Mouse (Mus musculus) inflammation-experienced regulatory T-cells, adult 6 months (primary cell): ENCODE results near the gene Wnt10a. TPM values are rescaled to one million over a fixed set of nuclear protein-coding genes. Genes with fewer than 3 reads are reported as not detected.
"Not testable (repeated sequence)": the region's sequence is repeated elsewhere in the genome, so short reads cannot be mapped to it uniquely, and the experiment has no call there.

Source experiments
- ATAC-seq: one replicate; pipeline ENCODE4 v1.8.0; 2017
- polyA plus RNA-seq, 3 experiments: library from polyadenylated mRNA; unstranded; fragments of 100-300 nt; shearing (Covaris generic); gene quantifications; one replicate each; pipeline ENCODE4 v1.2.1; 2017

Wnt10a gene
- polyA plus RNA-seq, 3 experiments from 2014 or later: 0.19 TPM; not detected in 2

DNA sequence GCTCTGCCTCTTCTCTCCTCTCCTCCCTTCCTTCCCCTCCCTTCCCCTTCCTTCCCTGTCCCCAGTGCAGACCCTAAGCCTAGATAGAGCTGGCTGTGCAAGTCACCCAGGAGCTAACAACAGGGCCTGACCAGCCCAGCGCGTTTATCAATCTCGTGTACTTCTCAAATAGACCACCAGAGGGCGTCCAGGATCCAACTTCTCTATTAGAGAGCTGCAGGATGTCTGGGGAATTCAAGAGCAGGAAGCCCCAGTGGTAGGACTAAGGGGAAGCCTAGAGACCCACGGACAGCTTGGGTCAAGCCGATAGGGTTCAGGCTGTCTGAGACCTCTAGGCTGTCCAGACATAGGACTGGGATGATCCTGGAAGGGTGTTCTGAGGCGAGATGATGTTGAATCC, 3.5 kb upstream of the Wnt10a start:
- ATAC-seq: peak; percentile 80

- ATAC-seq: no peak
Observed at GRCm38 (mm10) chr1:74788603-74789176, 2.6 kb upstream of the Wnt10a start.

DNA sequence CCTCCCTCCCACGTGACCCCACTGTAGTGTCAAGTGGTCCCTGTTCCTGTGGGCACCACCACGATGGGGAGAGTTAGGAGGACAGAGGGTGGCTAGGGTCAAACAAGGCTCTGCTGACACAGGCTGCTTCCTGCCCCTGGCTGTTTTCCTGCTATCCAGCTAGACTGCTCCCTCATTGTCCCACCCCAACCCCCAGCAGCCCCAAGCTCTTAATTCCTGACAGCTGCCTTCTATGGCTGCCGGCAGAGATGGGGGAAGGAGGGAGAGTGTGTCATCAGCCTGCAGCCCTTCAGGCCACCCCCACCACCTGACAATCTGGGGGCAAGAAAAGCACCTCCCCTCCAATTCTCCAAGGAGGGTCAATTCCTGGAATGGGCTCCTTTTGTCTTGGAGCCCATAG, 1.2 kb upstream of the Wnt10a start:
- ATAC-seq: no peak

- ATAC-seq: no peak
Observed at GRCm38 (mm10) chr1:74792831-74793660, 1.7 kb downstream of the Wnt10a start.

DNA sequence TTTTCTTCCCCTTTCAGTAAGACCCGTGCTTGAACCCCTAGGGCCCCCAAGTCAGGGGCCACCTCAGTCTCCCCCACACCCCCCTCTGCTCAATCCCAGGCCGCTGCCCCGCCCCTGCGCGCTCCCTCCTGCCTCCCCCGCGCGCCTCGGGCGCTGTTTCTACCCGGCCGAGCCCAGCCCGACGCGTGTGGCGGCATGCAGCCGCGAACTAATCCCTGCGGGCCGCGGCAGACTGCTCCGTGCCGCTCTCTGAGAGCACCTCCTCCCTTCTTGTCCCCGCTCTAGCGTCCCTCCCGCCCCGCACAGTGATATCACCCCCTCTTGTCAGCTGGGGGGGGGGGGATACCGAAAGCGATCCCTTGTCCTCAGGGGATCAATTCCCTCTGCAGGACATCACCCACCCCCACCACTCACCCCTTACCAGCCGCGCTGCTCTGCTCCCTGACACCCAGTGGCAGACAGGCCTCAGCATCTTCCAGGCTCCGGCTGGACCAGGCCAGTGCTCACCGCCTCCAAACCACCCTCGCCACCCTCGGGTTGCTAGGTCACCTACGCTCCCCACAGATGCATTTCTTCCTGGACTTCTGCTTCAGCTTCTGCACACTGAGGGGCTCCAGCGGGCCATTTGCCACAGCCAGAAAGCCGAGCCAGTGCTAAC, 3.3 kb downstream of the Wnt10a start:
- no peak for ATAC-seq

DNA sequence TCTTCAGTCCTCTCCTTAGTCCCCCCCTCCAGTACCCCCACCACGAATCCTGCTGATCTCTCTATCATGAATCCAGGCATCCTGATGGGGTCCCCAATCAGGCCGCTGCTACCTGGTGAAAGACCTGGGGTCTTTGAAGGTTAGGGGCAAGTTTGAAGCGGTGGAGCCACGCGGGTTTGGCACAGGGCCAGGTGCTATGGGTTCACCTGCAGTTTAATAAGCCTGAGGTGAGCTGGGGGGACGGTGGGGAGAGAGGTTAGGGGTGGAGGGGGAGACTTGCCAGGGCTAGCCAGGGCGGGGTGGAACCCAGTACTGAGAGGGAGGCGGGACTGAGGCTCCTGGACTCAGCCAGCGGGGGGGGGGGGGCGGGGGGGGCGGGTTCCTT, 3.8 kb downstream of the Wnt10a start:
- ATAC-seq: no peak

GRCm38 (mm10) chr1:74797459-74797858, 6.1 kb downstream of the Wnt10a start:
- ATAC-seq: no peak

- ATAC-seq: peak; percentile 11
Observed at GRCm38 (mm10) chr1:74800424-74800888, 9.1 kb downstream of the Wnt10a start.

DNA sequence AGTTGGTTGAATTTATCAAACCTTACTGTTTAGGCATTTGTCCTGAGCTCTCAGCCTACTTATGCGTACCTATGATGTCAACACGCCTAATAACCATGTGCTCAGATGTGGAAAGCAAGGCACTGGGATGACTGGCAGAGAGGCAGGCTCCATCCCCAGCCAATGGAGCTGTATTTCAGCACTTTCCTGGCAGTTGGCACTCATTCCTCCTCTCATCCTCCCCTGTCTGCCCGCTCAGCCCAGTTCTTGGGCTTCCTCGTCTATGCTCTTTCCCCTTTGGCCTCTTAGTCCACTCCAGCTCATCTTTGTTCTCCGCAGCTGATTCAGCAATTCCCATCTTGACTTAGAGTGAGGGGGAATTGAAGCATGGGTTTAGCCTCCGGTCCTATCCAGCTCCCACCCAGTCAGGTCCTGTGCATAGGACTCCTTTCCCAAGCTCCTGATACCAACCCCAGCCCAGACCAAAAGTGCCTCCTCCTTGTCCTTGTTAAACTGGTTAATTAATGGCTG, 10.4 kb downstream of the Wnt10a start:
- no peak for ATAC-seq

- peak; percentile 73 for ATAC-seq
Observed at GRCm38 (mm10) chr1:74802795-74803656, 11.7 kb downstream of the Wnt10a start.

DNA sequence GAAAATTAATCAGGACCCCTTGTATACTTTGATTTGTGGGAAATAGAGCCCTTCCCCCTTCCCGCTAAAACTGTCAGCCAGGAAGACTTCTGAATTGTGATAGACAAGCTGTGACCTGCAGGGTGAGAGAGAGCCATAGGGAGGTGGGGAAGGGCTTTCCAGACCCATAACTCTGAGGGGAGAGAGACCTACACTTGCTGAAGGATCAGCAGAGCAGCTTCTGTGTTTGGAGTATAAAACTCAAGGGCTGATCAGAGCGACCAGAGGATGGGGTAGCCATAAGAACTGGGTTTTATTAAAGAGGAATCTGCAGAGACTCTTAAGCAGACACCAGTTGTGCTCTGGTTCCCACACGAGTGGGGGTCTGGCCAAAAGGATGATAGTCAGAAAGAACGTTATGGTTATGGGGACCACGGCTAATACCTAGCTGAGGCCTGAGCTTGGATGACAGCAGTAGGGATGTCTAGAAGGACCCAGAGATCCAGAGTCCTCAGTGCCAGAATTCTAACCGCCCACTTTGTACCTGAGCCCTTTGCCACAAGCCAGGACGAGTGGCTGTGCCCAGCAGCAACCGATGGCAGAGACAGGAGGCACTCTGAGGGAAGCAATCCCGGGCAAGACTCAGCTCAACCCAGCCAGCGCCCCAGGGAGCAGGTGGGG, 13.0 kb downstream of the Wnt10a start:
- ATAC-seq: no peak

DNA sequence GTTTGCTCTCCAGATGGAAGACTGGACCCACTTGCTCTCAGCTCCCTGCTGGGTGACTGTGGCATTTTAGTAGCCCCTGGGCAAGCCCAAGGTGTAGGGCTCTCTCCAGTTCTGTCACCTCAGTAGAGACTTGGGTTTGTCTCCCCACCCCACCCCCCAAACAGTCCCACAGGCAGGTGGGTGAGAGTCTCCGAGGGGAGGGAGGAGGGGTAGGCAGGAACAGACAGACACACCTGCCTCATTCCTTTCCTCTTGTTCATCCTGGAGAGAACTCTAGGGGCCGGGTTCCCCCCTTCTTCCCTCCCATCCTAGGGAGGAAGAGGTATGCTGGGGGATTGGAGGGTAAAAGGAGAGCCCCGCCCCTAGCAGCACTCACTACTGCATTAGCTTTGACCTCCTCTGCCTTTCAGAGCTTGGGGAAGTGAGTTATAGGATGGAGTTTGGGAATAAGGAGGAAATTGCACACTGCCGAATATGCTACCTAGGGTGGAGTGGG, 14.1 kb downstream of the Wnt10a start:
- no peak for ATAC-seq

GRCm38 (mm10) chr1:74805843-74806242, 14.5 kb downstream of the Wnt10a start:
- no peak for ATAC-seq

GRCm38 (mm10) chr1:74806360-74807311, 15.3 kb downstream of the Wnt10a start:
- peak; percentile 51 for ATAC-seq

DNA sequence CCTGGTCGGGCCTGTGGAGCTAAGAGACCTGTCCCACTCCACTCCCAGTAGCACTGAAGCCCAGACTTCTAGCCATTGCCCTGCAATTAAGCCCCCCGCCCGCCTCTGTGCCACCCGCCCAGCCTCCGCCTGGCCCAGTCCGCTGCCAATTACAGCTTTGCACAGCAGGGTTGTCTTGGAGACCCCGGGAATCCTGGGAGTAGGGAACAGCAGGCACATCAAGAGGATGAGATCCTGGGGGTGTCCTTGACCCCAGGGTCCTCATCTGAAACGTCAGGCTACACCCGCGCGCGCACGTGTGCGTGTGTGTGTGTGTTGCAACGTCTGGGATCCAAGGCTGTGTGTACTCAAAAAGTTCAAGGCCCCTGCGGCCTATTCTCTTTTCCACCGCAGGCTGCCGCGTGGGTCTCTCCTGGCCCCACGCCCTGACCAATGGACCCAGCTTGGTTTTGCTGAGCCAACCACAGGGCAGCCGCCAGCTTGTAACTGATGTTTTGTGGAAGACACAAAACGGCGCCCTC, 16.3 kb downstream of the Wnt10a start:
- no peak for ATAC-seq

DNA sequence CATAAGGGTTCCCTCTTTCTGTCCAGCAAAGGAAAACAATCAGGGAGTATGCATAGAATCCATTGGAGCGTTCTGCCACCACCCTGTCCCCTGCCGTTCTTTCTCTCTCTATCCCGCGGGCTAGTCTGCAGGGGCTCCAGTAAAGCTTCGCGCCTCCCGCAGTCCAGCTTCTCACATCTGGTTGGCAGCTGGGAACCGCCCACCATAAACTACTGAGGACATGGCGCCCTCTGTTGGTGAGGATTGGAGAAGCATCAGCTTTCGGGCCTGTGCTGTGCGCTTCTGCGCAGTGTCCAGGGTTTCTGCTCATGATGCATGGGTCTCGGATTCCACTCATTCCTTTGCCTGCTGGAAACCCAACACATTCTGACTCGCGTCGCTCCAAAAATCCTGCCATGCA, 16.8 kb downstream of the Wnt10a start:
- peak; percentile 71 for ATAC-seq

DNA sequence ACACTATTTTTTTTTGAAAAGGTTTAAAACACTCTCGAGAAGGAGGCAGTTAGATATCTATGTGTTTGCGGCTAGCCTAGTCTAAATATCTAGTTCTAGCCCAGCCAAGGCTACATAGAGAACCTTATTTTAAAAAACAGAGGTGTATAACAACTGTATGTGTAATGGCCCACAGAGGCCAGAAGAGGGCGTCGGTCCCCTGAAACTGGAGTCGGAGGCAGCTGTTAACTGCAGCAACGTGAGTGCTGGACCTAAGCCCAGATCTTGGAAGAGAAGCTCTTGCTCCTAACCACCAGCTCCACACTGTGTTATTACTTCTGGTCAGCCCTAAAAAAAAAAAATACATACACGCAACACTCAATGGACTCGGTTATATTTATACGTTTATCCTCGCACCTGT, 17.7 kb downstream of the Wnt10a start:
- ATAC-seq: no peak

DNA sequence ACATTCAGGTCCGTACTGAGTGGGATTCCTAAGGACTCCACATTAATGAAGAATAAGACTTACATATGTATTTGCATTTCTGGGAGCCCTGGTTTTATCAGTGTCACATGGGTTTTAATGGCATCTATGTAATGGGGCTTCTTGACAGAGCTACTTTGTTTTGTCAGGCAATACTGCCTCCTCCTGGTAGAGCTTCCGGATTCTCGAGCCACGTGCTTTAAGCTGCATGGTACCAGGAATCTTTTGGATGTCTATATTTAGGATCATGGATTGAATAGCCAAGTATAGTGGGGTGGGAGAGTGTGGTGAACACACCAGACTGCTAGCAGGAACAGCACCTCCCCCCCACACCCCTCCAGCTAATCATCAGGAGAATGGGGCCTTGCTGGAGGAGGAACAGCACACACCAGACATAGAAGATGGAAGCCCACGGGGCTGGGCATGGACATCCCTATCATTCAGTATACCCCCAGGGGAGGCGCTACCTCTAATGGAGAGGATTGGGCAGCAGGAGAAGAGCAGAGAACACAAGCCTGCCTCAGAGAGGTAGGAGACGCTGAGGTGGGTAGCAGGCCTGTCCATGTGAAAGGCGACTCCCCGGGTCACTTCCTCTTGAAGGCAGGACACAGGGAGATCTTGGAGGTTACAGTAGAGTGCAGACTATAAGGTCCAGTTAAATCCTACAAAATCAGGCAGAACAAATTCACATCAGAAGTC, 23.8 kb downstream of the Wnt10a start:
- no peak for ATAC-seq

- not testable (repeated sequence) for ATAC-seq
Observed at GRCm38 (mm10) chr1:74815965-74816364, 24.6 kb downstream of the Wnt10a start.
